Mouse (Mus musculus) cerebellum, adult 2 months (tissue): ENCODE data around the gene Cdh20. TPM values are rescaled to one million over a fixed set of nuclear protein-coding genes. Genes with fewer than 3 reads are reported as not detected.

ENCODE experiments used
- DNase-seq, 2 experiments: peaks; one replicate each; pipeline ENCODE4 v3.0.0; 2021
- H3K27ac ChIP-seq: fragments of 200-500 bp; 2 replicates; pipeline ENCODE4 v1.5.1; 2012; ENCODE audit warnings: low read length, control low read depth, inconsistent platforms; ENCODE audit not compliant: insufficient read depth
- H3K27me3 ChIP-seq: fragments of 200-500 bp; 2 replicates; pipeline ENCODE4 v1.6.1; 2012; ENCODE audit warnings: inconsistent platforms, mild to moderate bottlenecking, low read length, moderate library complexity; ENCODE audit not compliant: control insufficient read depth, insufficient read depth
- H3K4me1 ChIP-seq: fragments of 200-500 bp; 2 replicates; pipeline ENCODE4 v1.6.1; 2011; ENCODE audit warnings: low read length; ENCODE audit not compliant: control insufficient read depth, insufficient read depth
- H3K4me3 ChIP-seq: fragments of 200-500 bp; replicated peaks from 2 replicates; pipeline ENCODE3; 2011; ENCODE audit warnings: mild to moderate bottlenecking, low read depth, low read length, control low read depth; ENCODE audit not compliant: insufficient read depth
- CTCF ChIP-seq: fragments of 200-500 bp; IDR thresholded peaks from 2 replicates; pipeline ENCODE4 v1.5.1; 2011; ENCODE audit warnings: low read depth, mild to moderate bottlenecking, control low read depth, low read length, moderate library complexity, borderline replicate concordance; ENCODE audit not compliant: insufficient read depth
- POLR2A ChIP-seq: fragments of 200-500 bp; IDR thresholded peaks from 2 replicates; pipeline ENCODE4 v1.6.1; 2011; ENCODE audit warnings: low read length, control low read depth, borderline replicate concordance; ENCODE audit not compliant: insufficient read depth
- WGBS: fragments of 180-500 bp; shearing (Covaris S2); methylation state at CpG from one replicate; pipeline ENCODE4 v1.1.7; 2018; 5-methylcytosine and 5-hydroxymethylcytosine counted together
- polyA plus RNA-seq: library from polyadenylated mRNA; depleted of rRNA; stranded (reverse); fragments of >200 nt; gene quantifications from 2 replicates; pipeline ENCODE4 v1.2.3, GENCODE M21; 2012

The Cdh20 gene
- polyA plus RNA-seq, 1 experiment, result 19.5 TPM

- Histone ChIP-seq H3K4me1 (peaks cover 3% of the 10 kb centered on the region; the same call in 1 of the 2 replicates), H3K4me3 (no peak overlapping the region), H3K27me3 (no peaks in the 10 kb centered on the region), H3K27ac (no peak overlapping the region)
- 76% methylated on average over 3 of the region's 3 CpGs for WGBS
- no peak for DNase-seq
- TF ChIP-seq POLR2A (no peak), CTCF (no peak)
Measured at GRCm38 (mm10) chr1:104793488-104793887, 25.2 kb downstream of the Cdh20 start.

DNA sequence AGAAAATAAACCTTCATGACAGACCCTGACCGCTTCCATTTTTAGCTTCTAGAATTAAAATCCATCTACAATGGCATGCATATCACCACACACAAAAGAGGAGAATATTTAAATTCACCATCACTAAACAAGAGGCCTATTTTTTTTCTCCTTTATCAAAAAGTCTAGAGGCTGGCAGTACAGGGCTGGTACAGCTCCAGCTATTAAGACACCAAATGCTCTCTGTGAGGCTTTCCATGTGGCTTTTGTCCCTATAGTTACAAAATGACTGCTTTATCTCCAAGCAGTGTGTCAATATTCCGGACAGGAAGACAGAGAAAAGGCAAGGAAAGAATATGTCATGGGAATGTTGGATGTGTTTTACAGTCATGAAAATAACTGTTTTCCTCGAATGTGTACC, 27.8 kb downstream of the Cdh20 start:
- WGBS, result 80% methylated on average over 3 of the region's 3 CpGs
- DNase-seq, result peak in 1 of 2 experiments; percentile 20
- peaks cover 3% of the 10 kb centered on the region; the same call in 1 of the 2 replicates for H3K4me1 ChIP-seq
- H3K27me3 ChIP-seq, result no peaks in the 10 kb centered on the region
- no peak for TF ChIP-seq POLR2A
- no peak for TF ChIP-seq CTCF
- H3K4me3 ChIP-seq, result no peak overlapping the region
- H3K27ac ChIP-seq, result no peak overlapping the region

- WGBS, result 36% methylated on average over 4 of the region's 4 CpGs
- Histone ChIP-seq H3K27ac (no peak overlapping the region), H3K4me1 (peaks cover 3% of the 10 kb centered on the region; the same call in 1 of the 2 replicates)
Measured at GRCm38 (mm10) chr1:104797139-104797538, 28.8 kb downstream of the Cdh20 start.

DNA sequence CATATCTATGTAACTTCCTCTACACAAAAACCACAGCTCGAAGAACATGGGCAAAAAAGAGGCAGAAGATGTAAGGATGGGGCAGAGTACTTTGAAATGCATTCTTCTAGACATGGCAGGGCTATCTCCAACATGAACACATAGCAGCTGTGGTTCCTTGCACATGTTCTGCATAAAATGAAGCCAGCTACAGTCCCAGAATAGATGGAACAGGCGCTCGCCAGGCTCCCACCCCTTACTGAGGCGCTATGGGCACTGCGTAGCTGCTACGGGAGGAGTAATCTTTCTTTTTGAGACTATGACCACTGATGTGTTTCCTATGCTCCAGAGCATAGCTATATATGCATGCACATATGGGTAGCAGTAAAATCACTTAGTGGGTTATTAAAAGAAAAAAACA, 36.4 kb downstream of the Cdh20 start:
- Histone ChIP-seq H3K27ac (no peak overlapping the region), H3K4me1 (no peaks in the 10 kb centered on the region), H3K4me3 (no peak overlapping the region), H3K27me3 (no peaks in the 10 kb centered on the region)
- TF ChIP-seq CTCF, result no peak
- TF ChIP-seq POLR2A, result no peak
- no peak for DNase-seq
- 95% methylated on average over 6 of the region's 6 CpGs for WGBS

More at GRCm38 (mm10) chr1:104797139-104797538, 28.8 kb downstream of the Cdh20 start:
- H3K27me3 ChIP-seq, result no peaks in the 10 kb centered on the region
- peak in 1 of 2 experiments; percentile 23 for DNase-seq
- no peak overlapping the region for H3K4me3 ChIP-seq
- TF ChIP-seq CTCF (no peak), POLR2A (no peak)

GRCm38 (mm10) chr1:104807214-104807613, 38.9 kb downstream of the Cdh20 start:
- H3K27ac ChIP-seq, result no peak overlapping the region
- 89% methylated on average over 2 of the region's 2 CpGs for WGBS
- no peak overlapping the region for H3K4me3 ChIP-seq
- no peak for DNase-seq
- no peaks in the 10 kb centered on the region for H3K4me1 ChIP-seq
- TF ChIP-seq CTCF (no peak), POLR2A (no peak)
- H3K27me3 ChIP-seq, result no peaks in the 10 kb centered on the region

GRCm38 (mm10) chr1:104817510-104817909, 49.2 kb downstream of the Cdh20 start:
- DNase-seq, result no peak
- 82% methylated on average over 2 of the region's 2 CpGs for WGBS
- TF ChIP-seq POLR2A, result no peak
- no peak for TF ChIP-seq CTCF
- no peak overlapping the region for H3K4me3 ChIP-seq
- H3K27ac ChIP-seq, result no peak overlapping the region
- no peaks in the 10 kb centered on the region for H3K27me3 ChIP-seq
- no peaks in the 10 kb centered on the region for H3K4me1 ChIP-seq

DNA sequence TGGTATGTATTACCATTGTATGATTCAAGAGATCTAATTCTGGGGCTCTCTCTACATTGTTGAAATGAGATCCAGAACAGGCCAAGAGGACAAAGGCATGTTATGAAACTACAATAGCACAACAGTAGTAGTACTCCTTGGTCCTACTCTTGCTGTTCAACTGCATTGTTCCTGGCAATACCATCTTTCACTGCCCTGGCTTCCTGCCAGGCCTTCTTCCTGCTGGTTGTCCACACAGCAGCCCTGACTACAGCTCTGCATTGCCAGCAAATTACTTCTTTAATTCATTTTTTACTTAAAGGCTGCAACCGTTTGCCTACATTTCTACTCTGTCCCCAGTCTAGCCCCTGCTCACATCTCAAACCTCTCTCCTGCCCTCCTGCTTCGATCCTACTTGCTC, 59.8 kb downstream of the Cdh20 start:
- Histone ChIP-seq H3K27me3 (no peaks in the 10 kb centered on the region), H3K4me3 (no peak overlapping the region), H3K27ac (peak overlapping the region; percentile 39; the same call in 1 of the 2 replicates), H3K4me1 (no peaks in the 10 kb centered on the region; the same call in 1 of the 2 replicates)
- peak; percentile 15 to 36 for DNase-seq
- TF ChIP-seq CTCF (no peak), POLR2A (no peak)
- 52% methylated on average over 2 of the region's 2 CpGs for WGBS

DNA sequence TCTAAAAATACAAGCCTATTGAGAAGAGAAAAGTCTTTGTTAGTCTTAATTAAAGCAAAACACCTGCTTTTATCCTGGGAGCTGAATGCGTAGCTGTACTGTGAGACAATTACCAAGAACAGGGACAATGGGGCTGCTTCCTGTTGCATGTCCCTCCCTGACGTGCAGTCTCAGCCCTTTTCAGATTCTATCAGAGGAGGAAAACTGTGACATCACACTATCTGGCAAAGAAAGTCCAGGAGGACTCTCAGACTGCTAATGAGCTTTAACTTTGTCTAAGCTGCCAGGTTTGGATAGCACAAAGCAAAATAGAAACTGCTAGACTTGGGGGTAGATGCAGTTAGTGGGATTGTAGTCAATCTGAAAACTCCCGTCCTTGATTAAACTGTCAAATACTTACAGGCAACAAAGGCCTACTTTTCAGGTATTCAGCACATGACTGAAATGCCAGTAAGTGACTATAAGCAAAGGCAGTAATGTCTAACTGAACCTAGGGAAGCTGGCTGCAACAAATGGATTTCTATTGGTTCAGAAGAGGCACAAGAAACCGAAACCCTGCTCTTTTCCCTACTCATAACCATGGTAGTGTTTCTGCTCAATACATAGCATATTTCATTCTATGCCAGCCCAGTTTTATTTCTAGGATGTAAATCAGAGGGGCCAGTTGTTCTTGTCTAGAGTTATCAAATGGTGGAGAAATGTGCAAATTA, 70.0 kb downstream of the Cdh20 start:
- TF ChIP-seq CTCF (no peak), POLR2A (no peak)

More for the DNA sequence above, 70.0 kb downstream of the Cdh20 start:
- Histone ChIP-seq H3K27ac (no peak overlapping the region; the same call in 1 of the 2 replicates), H3K4me3 (no peak overlapping the region), H3K27me3 (no peaks in the 10 kb centered on the region), H3K4me1 (no peaks in the 10 kb centered on the region; the same call in 1 of the 2 replicates)
- WGBS, result 72% methylated on average over 4 of the region's 4 CpGs
- DNase-seq, result peak in 1 of 2 experiments; percentile 5
